Comparison of ENCODE assay signal across 15 mouse cellular contexts in the genomic region with DNA sequence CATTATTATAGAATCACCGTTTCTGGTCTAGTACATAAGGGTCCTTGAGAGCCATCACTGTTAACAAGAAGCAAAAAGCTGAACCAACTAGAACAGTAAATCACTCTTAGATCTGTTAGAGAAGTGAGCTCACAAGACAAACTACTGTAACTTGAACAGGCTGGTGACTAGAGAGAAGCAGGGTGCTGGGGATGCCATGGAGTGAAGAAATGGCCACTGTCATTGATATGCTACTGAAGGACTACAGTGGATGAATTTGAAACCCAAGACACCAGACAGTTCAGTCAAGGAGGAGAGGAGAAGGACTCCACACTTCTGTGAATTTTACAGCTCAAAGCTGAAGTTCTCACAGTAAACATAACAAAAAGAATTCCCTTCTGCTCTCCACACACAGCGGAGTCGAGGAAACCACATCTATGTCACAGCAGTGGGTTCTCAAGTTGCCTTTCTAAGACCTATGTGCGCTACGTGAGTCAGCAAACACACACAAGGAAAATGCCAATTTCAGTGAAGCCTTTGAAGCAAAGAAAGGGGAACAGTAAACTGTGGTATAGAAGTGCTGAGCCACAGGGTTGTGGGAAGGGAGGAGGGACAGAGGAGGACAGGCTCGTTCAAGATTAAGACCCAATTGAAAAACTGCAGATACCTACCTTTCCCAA. TPM values are rescaled to one million over a fixed set of nuclear protein-coding genes. Genes with fewer than 3 reads are reported as not detected.
A peak's percentile ranks its signal among the peaks of the same experiment; 100 is the strongest.
DNase-seq lines count a peak whose midpoint lies in the region; ATAC-seq and TF ChIP-seq lines count a peak whose summit lies in the region.
"Had no signal": no experiment of that assay in that cellular context is flagged by ENCODE, and none has a peak within 500 bp of the region (broad histone marks: within the 10 kb centered on the region; RNA-seq: fewer than 3 reads in every experiment).

No protein-coding gene starts in this region.

- no peak overlapping the region for H3K4me3 ChIP-seq in kidney, embryonic 16.5 days (ENCODE audit: low read length)
- no peak overlapping the region for H3K4me3 ChIP-seq in CH12.LX (replicated peaks in 1 of 3; ENCODE audit: low read depth in 2 of 3, low read length in 2 of 3, poor library complexity in 1 of 3)
- H3K4me3 ChIP-seq in midbrain, embryonic 16.5 days (ENCODE audit: low read depth, low read length): no peak overlapping the region
- no peak overlapping the region for H3K4me3 ChIP-seq in heart, embryonic 12.5 days
- H3K4me3 ChIP-seq: embryonic facial prominence, embryonic 12.5 days; forebrain, embryonic 12.5 days had no signal

- no peak overlapping the region for H3K27ac ChIP-seq in kidney, embryonic 16.5 days (ENCODE audit: low read length)
- peak overlapping the region; percentile 28; the same call in 1 of the 2 replicates for H3K27ac ChIP-seq in CH12.LX (ENCODE audit: insufficient read depth, low read depth)
- no peak overlapping the region for H3K27ac ChIP-seq in midbrain, embryonic 16.5 days (ENCODE audit: low read length)
- no peak overlapping the region for H3K27ac ChIP-seq in heart, embryonic 12.5 days (ENCODE audit: poor library complexity, severe bottlenecking)
- H3K27ac ChIP-seq: embryonic facial prominence, embryonic 12.5 days; forebrain, embryonic 12.5 days; hindbrain, embryonic 14.5 days had no signal

- 47% methylated on average over 6 of the region's 6 CpGs for WGBS in kidney, embryonic 16.5 days
- WGBS in midbrain, embryonic 16.5 days: 77% methylated on average over 6 of the region's 6 CpGs
- WGBS in heart, embryonic 12.5 days: 85% methylated on average over 6 of the region's 6 CpGs

- H3K9me3 ChIP-seq in kidney, embryonic 16.5 days (ENCODE audit: low read length): no peaks in the 10 kb centered on the region
- no peaks in the 10 kb centered on the region for H3K9me3 ChIP-seq in CH12.LX (replicated peaks; ENCODE audit: low read length)
- H3K9me3 ChIP-seq in midbrain, embryonic 16.5 days (replicated peaks; ENCODE audit: control insufficient read depth, low read length, poor library complexity, severe bottlenecking): no peaks in the 10 kb centered on the region
- no peaks in the 10 kb centered on the region for H3K9me3 ChIP-seq in heart, embryonic 12.5 days (replicated peaks)
- H3K9me3 ChIP-seq: embryonic facial prominence, embryonic 12.5 days; forebrain, embryonic 12.5 days had no signal

- TF ChIP-seq POLR2A in CH12.LX (IDR thresholded peaks at IDR 0.05; ENCODE audit: low read depth, low read length): no peak

- in situ Hi-C loops in CH12.LX (cut with MboI; ENCODE audit: low pct_ligation_motif_present, low pct_unique_long_range_greater_than_20kb, low sequenced_read_pairs): no loop called here

- no peak for TF ChIP-seq EP300 in CH12.LX (IDR thresholded peaks at IDR 0.05; ENCODE audit: low read length)

- no peaks in the 10 kb centered on the region for H3K36me3 ChIP-seq in kidney, embryonic 16.5 days (ENCODE audit: insufficient read depth, low read length)
- peaks cover 0 to 27% of the 10 kb centered on the region in 2 experiments for H3K36me3 ChIP-seq in CH12.LX (replicated peaks in 1 of 2; ENCODE audit: control insufficient read depth in 1 of 2, insufficient read depth in 1 of 2, low read length in 1 of 2)
- no peaks in the 10 kb centered on the region for H3K36me3 ChIP-seq in midbrain, embryonic 16.5 days (ENCODE audit: control insufficient read depth, insufficient read depth, low read length)
- H3K36me3 ChIP-seq in heart, embryonic 12.5 days: 0 out of 2 replicates have a peak, but pooled peaks cover 3% of the 10 kb centered on the region
- H3K36me3 ChIP-seq: embryonic facial prominence, embryonic 12.5 days; forebrain, embryonic 12.5 days had no signal

- no peak overlapping the region for H3K9ac ChIP-seq in kidney, embryonic 16.5 days (replicated peaks; ENCODE audit: low read length)
- H3K9ac ChIP-seq in CH12.LX (ENCODE audit: insufficient read depth, low read depth): no peak overlapping the region
- H3K9ac ChIP-seq in midbrain, embryonic 16.5 days (ENCODE audit: low read depth, low read length): no peak overlapping the region
- H3K9ac ChIP-seq in heart, embryonic 12.5 days: no peak overlapping the region
- H3K9ac ChIP-seq: embryonic facial prominence, embryonic 12.5 days; forebrain, embryonic 12.5 days; hindbrain, embryonic 14.5 days had no signal

- H3K4me1 ChIP-seq in kidney, embryonic 16.5 days (ENCODE audit: insufficient read depth, low read length): peaks cover 3% of the 10 kb centered on the region; the same call in 1 of the 2 replicates
- H3K4me1 ChIP-seq in CH12.LX (ENCODE audit: control insufficient read depth in 1 of 2, insufficient read depth in 2 of 2): peaks cover 8 to 51% of the 10 kb centered on the region in 2 experiments
- no peaks in the 10 kb centered on the region for H3K4me1 ChIP-seq in midbrain, embryonic 16.5 days (ENCODE audit: control insufficient read depth, insufficient read depth, low read length)
- H3K4me1 ChIP-seq in heart, embryonic 12.5 days (replicated peaks): peaks cover 4% of the 10 kb centered on the region; the same call in 1 of the 2 replicates
- H3K4me1 ChIP-seq: embryonic facial prominence, embryonic 12.5 days had no signal

- TF ChIP-seq RAD21 in CH12.LX (IDR thresholded peaks at IDR 0.05; ENCODE audit: low read depth, low read length): no peak

- ATAC-seq in kidney, embryonic 16.5 days (ENCODE audit: low FRiP score, low TSS enrichment): peak; percentile 81
- ATAC-seq in common myeloid progenitor, adult 5-6 weeks (replicated peaks; ENCODE audit: low read depth, poor library complexity, severe bottlenecking): peak; percentile 94
- peak; percentile 51 for ATAC-seq in monocyte, adult 5-6 weeks (replicated peaks; ENCODE audit: insufficient number of reproducible peaks, low FRiP score, low TSS enrichment, poor library complexity, severe bottlenecking)
- ATAC-seq in CD4-positive, CD25-positive, alpha-beta regulatory T cell, adult 4 months: no peak
- ATAC-seq in midbrain, embryonic 16.5 days: no peak
- no peak for ATAC-seq in heart, embryonic 12.5 days (ENCODE audit: insufficient number of reproducible peaks, low FRiP score)

- no peaks in the 10 kb centered on the region for H3K27me3 ChIP-seq in kidney, embryonic 16.5 days (ENCODE audit: insufficient read depth, low read length)
- H3K27me3 ChIP-seq in CH12.LX (replicated peaks): no peaks in the 10 kb centered on the region
- no peaks in the 10 kb centered on the region for H3K27me3 ChIP-seq in midbrain, embryonic 16.5 days (ENCODE audit: control insufficient read depth, insufficient read depth, low read depth, low read length)
- H3K27me3 ChIP-seq in heart, embryonic 12.5 days (replicated peaks): no peaks in the 10 kb centered on the region
- H3K27me3 ChIP-seq: embryonic facial prominence, embryonic 12.5 days; forebrain, embryonic 12.5 days had no signal

- no peak for DNase-seq in kidney, adult 11 months
- peak; percentile 62 for DNase-seq in CH12.LX (ENCODE audit: extremely low read depth)
- DNase-seq: cerebellum, postnatal 10 days; kidney, adult 8-10 months; right cerebral cortex, postnatal 14 days; thymus, postnatal 14 days had no signal

- TF ChIP-seq CTCF in CH12.LX (conservative IDR thresholded peaks at IDR 0.05 in 1 of 2, IDR thresholded peaks at IDR 0.05 in 1 of 2; ENCODE audit: low read depth in 2 of 2, low read length in 2 of 2): no peak

- no peak overlapping the region for H3K4me2 ChIP-seq in kidney, embryonic 16.5 days (replicated peaks; ENCODE audit: low read depth, low read length)
- peak overlapping the region; percentile 29; the same call in 1 of the 2 replicates for H3K4me2 ChIP-seq in CH12.LX (ENCODE audit: insufficient read depth, low read depth, poor library complexity, severe bottlenecking)
- no peak overlapping the region for H3K4me2 ChIP-seq in midbrain, embryonic 16.5 days (ENCODE audit: low read length)
- no peak overlapping the region for H3K4me2 ChIP-seq in heart, embryonic 12.5 days
- H3K4me2 ChIP-seq: embryonic facial prominence, embryonic 12.5 days; forebrain, embryonic 12.5 days; hindbrain, embryonic 14.5 days had no signal

- H3K79me2 ChIP-seq in CH12.LX (replicated peaks; ENCODE audit: control insufficient read depth, extremely low read depth, insufficient read depth, poor library complexity, severe bottlenecking): peaks cover 3% of the 10 kb centered on the region; the same call in 1 of the 2 replicates

- dilution Hi-C loops in CH12.LX (cut with MboI; ENCODE audit: extremely low pct_ligation_motif_present, extremely low pct_unique_long_range_greater_than_20kb, low sequenced_read_pairs): no loop called here

TF ChIP-seq in CH12.LX, 34 proteins besides CTCF, POLR2A, EP300 and RAD21:
- TF ChIP-seq MYC (IDR thresholded peaks at IDR 0.05; ENCODE audit: low read depth, low read length) (no peak), MAFK (IDR thresholded peaks at IDR 0.05; ENCODE audit: insufficient replicate concordance, low read length) (peak; percentile 19; the same call in 1 of the 2 replicates)

RNA-seq across cellular contexts. Expression of gene Stxbp5, which starts 20.7 kb away (rescaled TPM):
- polyA plus RNA-seq in kidney, embryonic 16.5 days (2015; fragmentation: Nextera tagmentation; extraction: Ambion mirVana): 3.6 TPM in 2 replicates
- total RNA-seq in CH12.LX (2012; rRNA removed) (11.2 and 11.8 TPM in 2 replicates), CH12.LX (2014; rRNA removed) (9.8 and 10.8 TPM in 2 replicates)
- 17.0 and 20.1 TPM in 2 replicates for polyA plus RNA-seq in CH12.LX (2012; ENCODE audit: insufficient read length, low read depth)
- 50.1 and 51.8 TPM in 2 replicates for total RNA-seq in common myeloid progenitor, adult 5-6 weeks (2017)
- 16.6 to 28.0 TPM (median 19.0 TPM) in 3 replicates for total RNA-seq in monocyte, adult 5-6 weeks (2017)
- polyA plus RNA-seq in CD4-positive, CD25-positive, alpha-beta regulatory T cell, adult 4 months (2017; shearing (Covaris generic)): 10 to 100 TPM; 10.0 to 10.4 TPM
- polyA plus RNA-seq in midbrain, embryonic 16.5 days (2015; fragmentation: Nextera tagmentation; extraction: Ambion mirVana): 8.8 and 9.8 TPM in 2 replicates
- 5.2 and 6.1 TPM in 2 replicates for polyA plus RNA-seq in heart, embryonic 12.5 days (2016; fragmentation: Nextera tagmentation; extraction: Ambion mirVana)

Comparison
In these comparisons a context has a peak if more than half of its experiments do, and no peak if none do; other contexts are left out.
1. ATAC-seq: peak in kidney, embryonic 16.5 days (single experiment), common myeloid progenitor, adult 5-6 weeks (single experiment) and monocyte, adult 5-6 weeks (single experiment); none in CD4-positive, CD25-positive, alpha-beta regulatory T cell, adult 4 months (single experiment), midbrain, embryonic 16.5 days (single experiment) and heart, embryonic 12.5 days (single experiment).